Comparison of ENCODE assay signal across 17 mouse cellular contexts in the genomic region with DNA sequence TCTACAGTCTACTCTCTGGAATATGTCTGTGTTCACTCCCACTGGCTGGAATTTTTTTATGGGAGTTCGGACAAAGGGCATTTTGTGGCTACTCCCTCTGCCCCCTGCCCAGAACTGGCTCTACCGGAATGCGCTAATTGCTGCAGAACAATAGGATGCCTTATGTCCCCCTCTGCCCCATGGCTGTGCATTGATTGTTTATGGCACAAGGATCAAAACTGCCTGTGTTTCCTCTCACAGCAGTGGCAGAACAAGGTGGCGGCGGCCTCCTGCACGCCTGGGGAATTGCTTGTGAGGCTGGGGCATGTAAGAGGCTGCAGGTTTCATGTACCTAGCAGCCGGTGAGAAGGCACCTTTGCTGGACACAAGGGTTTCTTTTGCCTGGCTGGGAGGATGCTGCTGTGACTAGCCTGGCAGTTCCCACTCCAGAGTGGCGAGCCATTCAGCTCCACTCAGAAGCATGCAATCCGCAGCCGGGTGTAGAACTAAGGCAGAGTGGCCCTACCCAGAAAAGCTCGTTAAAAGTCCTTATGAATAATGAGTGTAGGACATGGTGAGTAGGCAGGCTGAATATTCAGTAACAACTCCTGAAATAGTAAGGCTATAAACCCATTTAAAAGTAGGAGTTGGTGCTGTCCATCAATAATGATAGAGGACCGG. TPM values are rescaled to one million over a fixed set of nuclear protein-coding genes. Genes with fewer than 3 reads are reported as not detected.
A peak's percentile ranks its signal among the peaks of the same experiment; 100 is the strongest.
DNase-seq lines count a peak whose midpoint lies in the region; ATAC-seq and TF ChIP-seq lines count a peak whose summit lies in the region.
"Had no signal": no experiment of that assay in that cellular context is flagged by ENCODE, and none has a peak within 500 bp of the region (broad histone marks: within the 10 kb centered on the region; RNA-seq: fewer than 3 reads in every experiment).

No protein-coding gene starts in this region.

- no peaks in the 10 kb centered on the region for H3K36me3 ChIP-seq in heart, embryonic 12.5 days
- H3K36me3 ChIP-seq in E14TG2a.4 (ENCODE audit: insufficient read depth, low read length): no peaks in the 10 kb centered on the region
- no peaks in the 10 kb centered on the region for H3K36me3 ChIP-seq in intestine, postnatal 0 days (ENCODE audit: control insufficient read depth, insufficient read depth)
- H3K36me3 ChIP-seq: heart, embryonic 15.5 days; lung, embryonic 15.5 days had no signal

- DNase-seq in heart, postnatal 25 days (ENCODE audit: low spot score): no peak
- peak; percentile 24 for DNase-seq in brain, embryonic 14.5 days (ENCODE audit: low read depth)
- DNase-seq in cerebellum, adult 11-12 months: no peak
- no peak for DNase-seq in thymus, postnatal 4 days
- no peak for DNase-seq in gastrocnemius, postnatal 14 days
- DNase-seq: adrenal gland, adult 8-10 months; thymus, postnatal 25 days had no signal

- no peak overlapping the region for H3K4me2 ChIP-seq in heart, embryonic 12.5 days
- no peak overlapping the region for H3K4me2 ChIP-seq in intestine, postnatal 0 days (replicated peaks; ENCODE audit: low read depth)
- H3K4me2 ChIP-seq: heart, embryonic 15.5 days; lung, embryonic 15.5 days; midbrain, embryonic 11.5 days had no signal

- H3K9ac ChIP-seq in heart, embryonic 12.5 days: no peak overlapping the region
- H3K9ac ChIP-seq in intestine, postnatal 0 days (ENCODE audit: low read depth, low read length): no peak overlapping the region
- H3K9ac ChIP-seq: heart, embryonic 15.5 days; lung, embryonic 15.5 days had no signal

- peak overlapping the region; percentile 23; the same call in 1 of the 2 replicates for H3K27ac ChIP-seq in heart, embryonic 12.5 days (ENCODE audit: poor library complexity, severe bottlenecking)
- H3K27ac ChIP-seq in intestine, postnatal 0 days (ENCODE audit: low read depth, low read length): peak overlapping the region; percentile 15; the same call in 1 of the 2 replicates
- H3K27ac ChIP-seq: heart, embryonic 15.5 days; layer of hippocampus, adult 2 months; lung, embryonic 15.5 days had no signal

- intact Hi-C loops in heart, postnatal 25 days (cut with DNase I): no loop called here
- intact Hi-C loops in gastrocnemius, postnatal 14 days (cut with DNase I; ENCODE audit: low total_unique reads): no loop called here

- 67% methylated on average over 12 of the region's 12 CpGs for WGBS in heart, embryonic 12.5 days
- 36% methylated on average over 12 of the region's 12 CpGs for WGBS in intestine, postnatal 0 days

- peaks cover 5% of the 10 kb centered on the region for H3K4me1 ChIP-seq in heart, embryonic 12.5 days (replicated peaks)
- peaks cover 15% of the 10 kb centered on the region for H3K4me1 ChIP-seq in E14TG2a.4 (replicated peaks; ENCODE audit: low read depth, low read length)
- peaks cover 7% of the 10 kb centered on the region; the same call in 1 of the 2 replicates for H3K4me1 ChIP-seq in intestine, postnatal 0 days (replicated peaks; ENCODE audit: control insufficient read depth, insufficient read depth, low read length)
- H3K4me1 ChIP-seq: heart, embryonic 15.5 days had no signal

- H3K4me3 ChIP-seq in heart, embryonic 12.5 days: no peak overlapping the region
- 0 out of 2 replicates have a peak overlapping the region, but pooled peaks have one; percentile 10 for H3K4me3 ChIP-seq in E14TG2a.4 (replicated peaks; ENCODE audit: low read length)
- no peak overlapping the region for H3K4me3 ChIP-seq in intestine, postnatal 0 days (ENCODE audit: low read depth, low read length)
- H3K4me3 ChIP-seq: heart, embryonic 15.5 days; layer of hippocampus, adult 2 months; lung, embryonic 15.5 days had no signal

- no peak for TF ChIP-seq CTCF in E14TG2a.4 (conservative IDR thresholded peaks at IDR 0.05; ENCODE audit: low read length)
- no peak for TF ChIP-seq CTCF in brain, embryonic 14.5 days (IDR thresholded peaks at IDR 0.05; ENCODE audit: borderline replicate concordance, extremely low read depth, insufficient read depth, insufficient read length)
- no peak for TF ChIP-seq CTCF in intestine, postnatal 0 days (IDR thresholded peaks at IDR 0.05; ENCODE audit: low read depth)

- H3K9me3 ChIP-seq in heart, embryonic 12.5 days (replicated peaks): no peaks in the 10 kb centered on the region
- no peaks in the 10 kb centered on the region for H3K9me3 ChIP-seq in E14TG2a.4 (ENCODE audit: low read length)
- H3K9me3 ChIP-seq in intestine, postnatal 0 days (ENCODE audit: control insufficient read depth): no peaks in the 10 kb centered on the region
- H3K9me3 ChIP-seq: heart, embryonic 15.5 days; lung, embryonic 15.5 days had no signal

- ATAC-seq in heart, embryonic 12.5 days (ENCODE audit: insufficient number of reproducible peaks, low FRiP score): no peak
- peak; percentile 53 for ATAC-seq in intestine, postnatal 0 days

- TF ChIP-seq POLR2A in brain, embryonic 14.5 days (IDR thresholded peaks at IDR 0.05; ENCODE audit: borderline replicate concordance, extremely low read depth, insufficient read depth, insufficient read length, poor library complexity, severe bottlenecking): no peak

- no peaks in the 10 kb centered on the region for H3K27me3 ChIP-seq in heart, embryonic 12.5 days (replicated peaks)
- H3K27me3 ChIP-seq in E14TG2a.4 (ENCODE audit: insufficient read depth, low read length): no peaks in the 10 kb centered on the region
- H3K27me3 ChIP-seq in intestine, postnatal 0 days (replicated peaks; ENCODE audit: control insufficient read depth, insufficient read depth, low read length): no peaks in the 10 kb centered on the region
- H3K27me3 ChIP-seq: lung, embryonic 15.5 days had no signal

RNA-seq across cellular contexts. Expression of a gene that starts 21.3 kb away (rescaled TPM):
- polyA plus RNA-seq in heart, embryonic 12.5 days (2016; fragmentation: Nextera tagmentation; extraction: Ambion mirVana): not detected in 2 replicates
- total RNA-seq in heart, postnatal 25 days (2021): not detected
- polyA plus RNA-seq in brain, embryonic 14.5 days (2012; rRNA removed): not detected in 2 replicates
- polyA plus RNA-seq in intestine, postnatal 0 days (2015; fragmentation: Nextera tagmentation; extraction: Ambion mirVana): not detected in 2 replicates
- not detected for total RNA-seq in gastrocnemius, postnatal 14 days (2021)
- total RNA-seq: adrenal gland, adult 8-10 months; left cerebral cortex, postnatal 14 days had no signal
- polyA plus RNA-seq: C2C12; frontal cortex, adult 2 months; heart, embryonic 15.5 days; midbrain, embryonic 11.5 days had no signal
